Mouse (Mus musculus): Measurements from ENCODE around the gene Intu.

The Intu gene

GRCm38 (mm10) chr3:40683171-40683570 is 152.1 kb downstream of the Intu start:
- DNase-seq (ENCODE audit: low read depth, low spot score) = no peak

GRCm38 (mm10) chr3:40685855-40686515 is 154.9 kb downstream of the Intu start:
- no peak for DNase-seq (ENCODE audit: low read depth, low spot score)

- DNase-seq (ENCODE audit: low read depth, low spot score) = no peak
Measured at GRCm38 (mm10) chr3:40686836-40687235, 155.8 kb downstream of the Intu start.

- no peak for DNase-seq (ENCODE audit: low read depth, low spot score)
Measured at GRCm38 (mm10) chr3:40687588-40687987, 156.5 kb downstream of the Intu start.

- DNase-seq (ENCODE audit: low read depth, low spot score) = no peak
Measured at GRCm38 (mm10) chr3:40691566-40691965, 160.5 kb downstream of the Intu start.

GRCm38 (mm10) chr3:40693435-40693834 is 162.3 kb downstream of the Intu start:
- no peak for DNase-seq (ENCODE audit: low read depth, low spot score)

- no peak for DNase-seq (ENCODE audit: low read depth, low spot score)
Measured at GRCm38 (mm10) chr3:40693960-40694359, 162.9 kb downstream of the Intu start.

- no peak for DNase-seq (ENCODE audit: low read depth, low spot score)
Measured at GRCm38 (mm10) chr3:40694438-40694837, 163.4 kb downstream of the Intu start.

GRCm38 (mm10) chr3:40695162-40695561 is 164.1 kb downstream of the Intu start:
- no peak for DNase-seq (ENCODE audit: low read depth, low spot score)

GRCm38 (mm10) chr3:40698834-40699233 is 167.7 kb downstream of the Intu start:
- DNase-seq (ENCODE audit: low read depth, low spot score) = no peak

GRCm38 (mm10) chr3:40704816-40705430 is 173.8 kb downstream of the Intu start:
- no peak for DNase-seq (ENCODE audit: low read depth, low spot score)

GRCm38 (mm10) chr3:40708655-40709054 is 177.6 kb downstream of the Intu start, which contains the start of gene Slc25a31:
Gene Slc25a31 (plus strand): TSS chr3:40708855.
- no peak for DNase-seq (ENCODE audit: low read depth, low spot score)

- no peak for DNase-seq (ENCODE audit: low read depth, low spot score)
Measured at GRCm38 (mm10) chr3:40716056-40716455, 185.0 kb downstream of the Intu start.

GRCm38 (mm10) chr3:40719022-40719421 is 187.9 kb downstream of the Intu start:
- no peak for DNase-seq (ENCODE audit: low read depth, low spot score)

GRCm38 (mm10) chr3:40738381-40738912 is 207.4 kb downstream of the Intu start:
- DNase-seq (ENCODE audit: low read depth, low spot score) = no peak

- DNase-seq (ENCODE audit: low read depth, low spot score) = no peak
Measured at GRCm38 (mm10) chr3:40744024-40744835, 213.1 kb downstream of the Intu start, which contains the start of gene Hspa4l. Gene Hspa4l (plus strand): TSS chr3:40744495.

GRCm38 (mm10) chr3:40744836-40745660 is 214.0 kb downstream of the Intu start:
- peak; percentile 79 for DNase-seq (ENCODE audit: low read depth, low spot score)

- DNase-seq (ENCODE audit: low read depth, low spot score) = peak; percentile 45
Measured at GRCm38 (mm10) chr3:40745661-40746547, 214.8 kb downstream of the Intu start.

Data from retina, adult 2 months (tissue).